Mouse (Mus musculus) kidney, postnatal 36 days (tissue): ENCODE results near the gene Cat.

Source experiments
- DNase-seq, 2 experiments: peaks; one replicate each; pipeline ENCODE4 v3.0.0; 2021 to 2022; ENCODE audit warnings: mixed read lengths in 2 of 2

Gene Cat

DNA sequence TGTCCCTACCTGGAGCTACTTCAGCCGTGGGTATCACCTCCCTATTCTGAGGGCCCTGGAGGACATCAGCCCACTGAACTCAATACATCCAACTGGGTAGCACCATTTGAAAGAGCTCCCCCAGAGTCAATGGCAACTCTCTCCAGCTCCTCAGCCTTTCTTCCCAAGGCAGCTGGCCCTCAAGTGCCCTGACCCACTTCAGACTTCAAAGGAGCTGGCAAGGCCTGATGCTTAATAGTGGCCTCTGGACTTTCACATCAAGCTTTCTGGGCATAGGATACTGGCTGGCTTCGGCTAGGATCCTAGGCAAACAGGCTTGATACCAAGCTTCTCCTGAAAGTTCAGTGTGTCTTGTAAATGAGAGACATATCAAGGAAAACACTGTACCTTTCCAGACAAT is 49.9 kb downstream of the Cat start:
- peak; percentile 28 to 55 for DNase-seq

- no peak for DNase-seq
These were observed 52.2 kb downstream of the Cat start for GRCm38 (mm10) chr2:103432695-103433275.

DNA sequence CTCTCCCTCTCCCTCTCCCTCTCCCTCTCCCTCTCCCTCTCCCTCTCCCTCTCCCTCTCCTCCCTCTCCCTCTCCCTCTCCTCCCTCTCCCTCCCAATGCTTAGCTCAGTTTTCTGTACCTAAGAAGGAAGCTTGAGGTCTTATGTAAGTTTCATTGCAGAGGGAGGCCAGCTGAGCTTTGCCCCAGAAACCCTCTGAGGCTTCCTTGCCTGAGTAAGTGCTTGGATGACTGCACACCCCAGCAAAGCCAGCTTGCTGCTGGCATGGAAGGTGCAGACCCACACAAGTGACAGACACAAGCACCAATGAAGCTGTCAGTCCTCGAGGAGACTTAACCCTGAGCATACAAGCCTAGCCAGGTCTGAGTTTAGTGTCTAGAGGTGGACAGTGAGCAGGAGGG is 54.2 kb downstream of the Cat start:
- peak; percentile 57 to 73 for DNase-seq

DNA sequence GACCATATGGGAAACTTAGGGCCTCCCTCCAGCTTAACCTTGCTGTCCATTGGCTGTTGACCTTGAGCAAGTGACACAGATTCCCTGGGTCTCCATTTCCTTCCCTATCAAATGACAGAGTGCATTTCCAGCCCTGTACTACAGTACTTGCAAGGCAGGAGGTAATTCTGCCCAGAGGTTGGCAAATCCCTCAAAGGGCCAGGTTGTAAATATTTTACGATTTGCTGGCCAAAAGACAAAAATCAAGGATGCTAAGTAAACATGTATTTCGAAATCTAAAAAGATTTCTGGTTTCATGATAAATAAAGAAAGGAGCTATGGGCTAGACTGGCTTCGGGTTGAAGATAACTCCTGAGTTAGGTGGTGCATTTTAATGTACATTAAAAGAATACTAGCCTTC is 56.6 kb downstream of the Cat start:
- no peak for DNase-seq

DNA sequence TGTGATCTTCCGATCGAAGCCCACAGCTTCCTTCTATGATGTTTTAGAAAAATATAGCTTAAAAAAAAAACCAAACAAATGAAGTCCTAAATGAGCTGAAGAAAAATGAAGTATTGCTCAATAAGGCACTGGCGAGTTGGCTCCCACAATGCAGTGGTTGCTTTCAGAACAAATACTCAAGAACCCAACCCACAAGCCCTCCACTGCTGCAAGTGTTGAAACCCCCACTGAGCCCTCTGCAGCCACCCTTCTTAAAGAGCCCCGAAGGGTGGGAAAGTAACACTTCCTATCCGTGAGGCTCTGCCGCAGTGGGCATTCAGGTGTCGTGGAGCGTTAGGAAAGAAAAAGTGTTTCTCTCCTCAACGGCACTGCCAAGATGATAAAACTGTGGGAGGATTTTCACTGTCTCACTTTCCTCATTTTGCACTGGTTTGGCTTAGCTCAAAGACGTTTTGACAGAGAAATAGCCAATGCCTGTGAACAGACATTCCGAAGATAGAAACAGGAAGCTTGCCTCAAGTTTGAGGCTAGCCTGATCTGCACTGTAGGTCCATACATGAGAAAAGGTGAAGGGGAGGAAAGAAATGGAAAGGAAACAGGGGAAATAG is 59.4 kb downstream of the Cat start:
- no peak for DNase-seq

GRCm38 (mm10) chr2:103424349-103425026 is 60.5 kb downstream of the Cat start:
- DNase-seq = peak; percentile 53 to 81

DNA sequence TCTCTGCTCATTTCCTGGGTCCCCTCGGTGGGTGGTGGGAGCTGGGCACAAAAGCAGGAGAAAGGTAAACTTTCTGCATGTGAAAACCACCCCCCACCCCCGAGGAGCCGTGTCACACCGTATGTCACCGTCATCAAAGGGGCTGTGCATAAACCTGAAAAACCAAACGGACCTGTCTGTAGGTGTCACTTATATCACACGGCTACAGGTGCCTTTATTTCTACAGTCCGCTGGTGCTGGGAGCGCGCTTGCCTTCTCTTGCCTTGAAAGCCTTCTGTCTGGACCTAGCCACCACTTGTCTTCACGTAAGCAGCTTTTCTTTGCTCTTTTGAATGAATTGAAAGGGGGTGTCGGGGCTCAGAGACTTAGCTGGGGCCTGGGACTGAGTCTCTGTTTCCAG is 61.1 kb downstream of the Cat start:
- no peak for DNase-seq

DNA sequence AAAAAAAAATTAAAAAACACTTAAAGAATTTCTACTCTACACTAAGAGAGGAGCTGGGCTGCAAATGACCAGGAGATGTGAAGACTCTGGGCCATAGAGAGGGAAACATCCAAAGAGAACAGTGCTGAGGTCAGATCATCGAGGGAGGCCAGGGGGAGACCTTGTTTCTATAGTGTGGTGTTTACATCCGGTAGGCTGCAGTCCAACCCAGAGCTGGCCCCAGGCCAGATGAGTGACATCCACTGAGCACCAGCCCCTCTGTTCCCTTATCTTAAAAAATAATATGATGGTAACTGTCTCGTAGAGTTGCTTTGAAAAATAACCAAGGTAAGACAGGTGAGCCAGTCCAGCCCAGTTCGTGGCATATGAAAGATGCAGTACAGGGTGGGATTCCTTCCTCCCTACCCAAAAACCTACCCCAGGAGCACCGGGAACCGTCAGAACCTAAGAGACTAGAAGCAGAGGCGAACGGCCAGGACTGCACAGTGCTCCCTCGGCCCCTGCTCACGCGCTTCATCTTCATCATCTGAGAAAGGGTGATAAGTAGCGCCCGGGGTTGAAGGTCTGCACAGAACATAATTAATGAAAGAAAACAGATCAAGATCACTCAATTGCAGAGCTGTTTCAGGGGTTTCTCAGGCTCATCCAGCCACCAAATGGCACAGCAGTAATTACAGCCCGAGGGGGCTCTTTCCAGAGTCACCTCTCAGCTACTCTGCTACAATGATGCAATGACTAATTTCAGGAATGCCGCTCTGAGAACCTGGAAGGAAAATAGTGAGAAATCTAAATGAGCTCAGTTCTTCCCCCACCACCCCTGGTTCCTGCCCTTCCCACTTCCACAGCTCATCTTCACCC is 64.1 kb downstream of the Cat start:
- DNase-seq = no peak

DNA sequence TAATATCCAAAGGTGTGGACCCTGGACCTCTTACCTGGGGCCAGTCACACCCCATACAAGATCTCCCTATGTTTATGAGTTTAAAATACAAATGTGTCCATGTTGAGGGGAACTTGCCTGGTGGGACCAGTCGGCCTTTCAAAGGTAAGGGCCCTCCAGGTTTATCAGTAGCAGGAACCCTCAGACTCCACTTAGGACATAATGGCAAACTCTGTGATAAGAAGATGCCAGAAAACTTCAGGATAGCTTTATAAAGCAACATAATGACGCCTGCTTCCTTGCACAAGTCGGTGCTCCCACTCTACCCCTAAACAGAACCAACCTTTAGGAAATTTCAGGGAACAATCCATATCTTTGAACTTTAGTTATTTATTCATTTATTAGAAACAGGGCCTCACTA is 69.2 kb downstream of the Cat start:
- no peak for DNase-seq

- DNase-seq = no peak
These were observed 71.6 kb downstream of the Cat start for GRCm38 (mm10) chr2:103413381-103413780.

DNA sequence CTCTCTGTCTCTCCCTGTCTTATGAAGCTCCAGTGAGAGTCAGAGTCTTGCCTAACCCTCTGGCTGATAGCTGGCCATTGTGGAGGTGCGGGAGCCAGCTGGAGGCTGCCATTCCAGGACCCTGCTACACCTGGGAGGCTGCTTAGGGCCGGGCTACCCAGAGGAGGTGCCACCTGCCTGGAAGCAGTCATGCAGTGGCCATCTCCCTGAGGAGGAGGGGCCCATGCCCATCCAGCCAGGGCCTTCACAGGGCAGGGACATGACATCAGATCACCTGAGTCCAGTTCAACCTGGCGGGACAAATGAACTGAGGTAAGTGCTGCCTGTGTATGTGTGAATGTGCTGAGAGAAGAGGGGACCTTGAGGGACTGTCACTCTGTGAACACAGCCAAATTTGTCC is 73.1 kb downstream of the Cat start:
- DNase-seq = no peak

DNA sequence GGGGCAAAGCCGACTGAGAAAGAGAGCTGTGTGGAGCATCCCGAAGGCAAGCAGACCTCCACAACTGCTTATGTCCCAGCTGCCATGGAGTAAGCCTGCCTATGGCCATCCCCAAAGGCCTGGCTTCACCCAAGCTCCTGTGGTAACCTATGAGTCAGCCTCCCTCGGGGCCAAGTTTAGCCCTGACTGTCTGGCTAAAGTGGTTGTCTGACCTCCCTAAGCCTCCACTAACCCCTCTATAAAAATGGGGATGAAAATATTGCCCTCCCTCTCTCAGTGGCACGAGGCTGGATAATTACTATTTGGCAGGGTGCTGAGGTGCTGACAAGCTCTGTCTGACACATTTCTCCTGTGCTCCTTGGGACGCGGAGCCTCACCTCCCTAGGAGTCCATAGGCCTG is 73.6 kb downstream of the Cat start, which contains the start of gene Elf5:
Gene Elf5, plus strand, starts transcription at position 341 of the 400 bp plus-strand sequence.
- DNase-seq = no peak

GRCm38 (mm10) chr2:103406239-103406638 is 78.7 kb downstream of the Cat start:
- DNase-seq = no peak
